16 mouse cellular contexts compared by ENCODE assay signal in genomic region chr11:30102594-30102993, GRCm38 (mm10).
DNase-seq lines count a peak whose midpoint lies in the region; ATAC-seq and TF ChIP-seq lines count a peak whose summit lies in the region.
"Had no signal": no experiment of that assay in that cellular context is flagged by ENCODE, and none has a peak within 500 bp of the region (broad histone marks: within the 10 kb centered on the region; RNA-seq: fewer than 3 reads in every experiment).

No protein-coding gene starts in this region.

- no peak for TF ChIP-seq CTCF in left cerebral cortex, adult 2 months (IDR thresholded peaks at IDR 0.05)

- DNase-seq in frontal cortex, postnatal 36 days (ENCODE audit: low spot score in 2 of 2): peak; percentile 32 to 51
- DNase-seq in frontal cortex, postnatal 14 days (ENCODE audit: low spot score in 2 of 2): no peak
- DNase-seq in left cerebral cortex, adult 2 months (ENCODE audit: extremely low spot score in 1 of 2, low spot score in 2 of 2): peak; percentile 36 to 56
- no peak for DNase-seq in left cerebral cortex, postnatal 10 days (ENCODE audit: extremely low spot score in 1 of 2, low spot score in 2 of 2)
- peak; percentile 11 for DNase-seq in ovary, adult 18-20 months (ENCODE audit: low spot score)
- no peak for DNase-seq in ovary, postnatal 10 days (ENCODE audit: low spot score)
- DNase-seq in adrenal gland, postnatal 10 days: no peak
- DNase-seq: adrenal gland, postnatal 14 days; cerebellum, postnatal 25 days; gastrocnemius, postnatal 10 days; thymus, adult 18-20 months had no signal

- no peak overlapping the region for H3K4me3 ChIP-seq in left cerebral cortex, adult 2 months
- H3K4me3 ChIP-seq: embryonic facial prominence, embryonic 12.5 days; kidney, embryonic 15.5 days; megakaryocyte, embryonic 14.5 days had no signal

- H3K27ac ChIP-seq in left cerebral cortex, adult 2 months: peak overlapping the region; percentile 73
- H3K27ac ChIP-seq: embryonic facial prominence, embryonic 12.5 days; kidney, embryonic 15.5 days had no signal

- peak; percentile 66 for ATAC-seq in megakaryocyte, adult 5-6 weeks (ENCODE audit: poor library complexity, severe bottlenecking)
- ATAC-seq: hindbrain, embryonic 16.5 days had no signal

- intact Hi-C loops in left cerebral cortex, adult 2 months (cut with DNase I): no loop called here
- intact Hi-C loops in left cerebral cortex, postnatal 10 days (cut with DNase I): loop anchor here (5.0 kb wide), 1 partner anchor 35 kb away; no protein-coding TSS in a partner anchor

Comparison
In these comparisons a context has a peak if more than half of its experiments do, and no peak if none do; other contexts are left out.
1. DNase-seq: peak in frontal cortex, postnatal 36 days (2 of 2), left cerebral cortex, adult 2 months (2 of 2) and ovary, adult 18-20 months (single experiment); none in frontal cortex, postnatal 14 days (0 of 2), left cerebral cortex, postnatal 10 days (0 of 2), ovary, postnatal 10 days (single experiment) and adrenal gland, postnatal 10 days (single experiment).